Mouse (Mus musculus) heart, adult 18-20 months (tissue): ENCODE data around the gene Zfp965. TPM values are rescaled to one million over a fixed set of nuclear protein-coding genes. Genes with fewer than 3 reads are reported as not detected.
"Not testable (repeated sequence)": the region's sequence is repeated elsewhere in the genome, so short reads cannot be mapped to it uniquely, and the experiment has no call there.

Experiments
- DNase-seq, 2 experiments: peaks; one replicate each; pipeline ENCODE4 v3.0.0; 2021 to 2022; ENCODE audit warnings: mixed read lengths in 1 of 2
- long read RNA-seq, 2 experiments: library from polyadenylated mRNA; stranded (forward); transcript quantifications; one replicate each; pipeline ENCODE4 v2.0.0; 2021
- total RNA-seq, 2 experiments: library from RNA; stranded (reverse); gene quantifications; 2 replicates each; pipeline ENCODE4 v1.2.3; 2021

Zfp965 gene
- total RNA-seq = 1 to 10 TPM; 4.3 to 6.4 TPM
- long read RNA-seq, experiment 1, partial matches to known transcripts = 0 of 2 reads
- long read RNA-seq, experiment 1, other reads (novel, unspliced or antisense) = 1 of 2 reads
- long read RNA-seq, experiment 2, partial matches to known transcripts = 0 of 1 reads
- long read RNA-seq, experiment 2, other reads (novel, unspliced or antisense) = 0 of 1 reads

DNA sequence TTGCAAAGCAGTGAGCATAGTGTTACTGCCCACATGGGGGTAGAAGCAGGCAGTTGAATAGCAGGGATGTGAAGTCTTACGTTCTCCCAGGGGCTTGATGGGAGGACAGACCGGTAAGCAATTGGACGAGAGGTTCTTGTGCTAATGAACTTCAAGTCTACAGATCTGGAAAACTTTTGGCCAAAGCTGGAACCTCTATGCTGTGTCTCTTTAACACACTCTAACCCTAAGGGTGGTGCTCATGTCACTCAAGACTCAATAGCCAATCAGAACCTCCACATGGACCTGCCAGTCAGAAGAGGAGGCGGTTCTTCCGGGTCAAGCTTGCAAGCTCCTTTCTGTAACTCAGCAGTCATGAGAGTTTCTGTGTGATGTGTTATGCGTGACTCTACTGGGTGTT lies at the start of gene Zfp965:
Gene Zfp965, plus strand, starts transcription at position 301 of the 400 bp plus-strand sequence.
- DNase-seq = not testable (repeated sequence)

DNA sequence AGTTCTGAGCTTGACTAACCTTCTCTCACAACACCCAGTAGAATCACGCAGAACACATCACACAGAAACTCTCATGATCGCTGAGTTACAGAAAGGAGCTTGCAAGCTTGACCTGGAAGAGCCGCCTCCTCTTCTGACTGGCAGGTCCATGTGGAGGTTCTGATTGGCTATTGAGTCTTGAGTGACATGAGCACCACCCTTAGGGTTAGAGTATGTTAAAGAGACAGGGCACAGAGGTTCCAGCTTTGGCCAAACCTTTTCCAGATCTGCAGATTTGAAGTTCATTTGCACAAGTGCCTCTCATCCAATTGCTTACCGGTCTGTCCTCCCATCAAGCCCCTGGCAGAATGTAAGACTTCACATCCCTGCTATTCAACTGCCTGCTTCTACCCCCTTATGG lies 34.1 kb upstream of the Zfp965 start, which contains the start of gene Gm4724:
Gene Gm4724, minus strand, starts transcription at position 101 of the 400 bp plus-strand sequence.
- not testable (repeated sequence) for DNase-seq

Other genes with a start within 250 kb of the Zfp965 start
- gene Gm14440, start 194.9 kb upstream of the Zfp965 start, total RNA-seq = 1 to 10 TPM in 1 of 2 experiments, not detected in 1; 4.6 TPM
- gene Gm4631, start 131.8 kb upstream of the Zfp965 start, total RNA-seq = 10 to 100 TPM; 40.2 to 41.0 TPM
- gene Zfp968, start 97.5 kb upstream of the Zfp965 start, total RNA-seq = 10 to 100 TPM; 48.1 TPM
- gene Gm4724, start 34.2 kb upstream of the Zfp965 start, total RNA-seq = 1 to 10 TPM; 1.0 to 1.7 TPM
- gene Gm11007, start 174.0 kb downstream of the Zfp965 start, total RNA-seq = not detected
- gene Zfp969, start 233.7 kb downstream of the Zfp965 start, total RNA-seq = 10 to 100 TPM; 42.0 to 78.2 TPM